Mouse (Mus musculus): ENCODE measurements at regions not wholly inside any gene's neighbourhood (a gene's known extent, or its start where the extent isn't known, plus 50 kb on each side); places are given as distances from the start of the nearest gene placed in this dataset.

DNA sequence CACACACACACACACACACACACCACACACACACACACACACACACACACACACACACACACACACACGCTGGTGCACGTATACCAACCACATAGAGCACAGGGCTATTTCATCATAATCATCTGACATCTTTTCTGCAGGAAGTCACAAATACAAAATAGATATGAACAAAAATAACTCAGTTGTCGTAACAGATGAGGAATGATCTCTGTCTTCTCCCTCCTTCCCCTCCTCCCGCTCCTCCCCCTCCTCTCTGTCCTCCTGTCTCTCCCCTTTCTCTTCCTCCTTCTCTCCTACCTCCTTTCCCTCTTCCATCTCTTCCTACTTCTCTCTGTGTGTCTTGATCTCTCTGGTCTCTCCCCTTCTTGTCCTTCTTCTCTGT lies 85.2 kb upstream of the Bmp2k start:
- no peak for TF ChIP-seq POLR2A (IDR thresholded peaks at IDR 0.05; ENCODE audit: borderline replicate concordance, extremely low read depth, low read depth, low read length)
- TF ChIP-seq CTCF (IDR thresholded peaks at IDR 0.05; ENCODE audit: insufficient read depth, low read length), result no peak
